Mouse (Mus musculus): ENCODE data around the gene Fbxw9. TPM values are rescaled to one million over a fixed set of nuclear protein-coding genes. Genes with fewer than 3 reads are reported as not detected.

Gene Fbxw9
- 6.5 TPM for polyA plus RNA-seq (2017; shearing (Covaris generic))

DNA sequence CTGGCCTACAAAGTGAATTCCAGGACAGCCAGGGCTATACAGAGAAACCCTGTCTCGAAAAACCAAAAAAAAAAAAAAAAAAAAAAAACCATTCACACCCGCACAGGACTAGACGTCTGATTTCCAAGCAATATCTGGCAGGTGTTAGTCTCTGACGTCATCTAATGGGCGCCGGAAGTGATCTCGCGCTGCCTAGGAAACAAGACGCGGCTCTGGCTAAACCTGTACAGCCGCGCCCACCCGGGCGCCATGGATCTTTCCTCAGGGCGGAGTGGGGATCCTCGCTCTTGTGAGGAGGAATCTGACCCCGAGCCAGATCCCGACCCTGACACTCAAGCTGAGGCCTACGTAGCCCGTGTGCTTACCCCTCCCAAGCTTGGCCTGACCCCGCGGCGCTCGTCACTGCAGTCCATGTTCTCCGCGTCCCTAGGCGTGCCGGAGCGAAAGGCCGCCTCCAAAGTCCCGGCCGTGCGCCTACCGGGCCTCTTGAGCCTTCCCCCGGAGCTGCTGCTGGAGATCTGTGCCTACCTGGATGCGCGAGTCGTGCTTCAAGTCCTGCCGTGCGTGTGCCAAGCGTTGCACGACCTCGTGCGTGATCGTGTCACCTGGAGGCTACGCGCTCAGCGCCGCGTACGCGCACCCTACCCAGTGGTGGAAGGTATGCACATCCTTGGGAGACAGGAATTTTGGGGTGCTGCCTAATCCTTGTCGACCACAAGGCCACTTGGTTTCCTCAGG is at the start of gene Fbxw9:
Gene Fbxw9 (plus strand): TSS at position 177 of the 738 bp plus-strand sequence.

DNA sequence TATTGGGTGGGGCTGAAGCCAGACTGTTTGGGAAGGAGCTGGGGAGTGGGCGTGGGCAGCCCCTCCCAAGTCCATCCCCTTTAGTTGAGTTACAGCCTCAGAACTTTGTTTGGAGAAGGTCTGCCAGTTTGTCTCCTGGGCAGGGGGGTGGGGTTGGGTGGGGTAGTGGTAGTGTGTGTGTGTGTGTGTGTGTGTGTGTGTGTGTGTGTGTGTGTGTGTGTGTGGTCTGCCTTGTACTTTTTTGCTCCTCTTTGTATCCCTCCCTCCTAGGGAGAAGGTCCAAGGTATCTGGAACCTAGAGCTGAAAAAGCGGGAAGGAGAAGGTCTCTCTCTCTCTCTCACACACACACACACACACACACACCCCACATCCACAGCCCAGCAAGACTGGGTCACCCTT is 45.4 kb upstream of the Fbxw9 start, which contains the start of gene Best2:
Gene Best2 (minus strand): TSS at position 101 of the 400 bp plus-strand sequence.

DNA sequence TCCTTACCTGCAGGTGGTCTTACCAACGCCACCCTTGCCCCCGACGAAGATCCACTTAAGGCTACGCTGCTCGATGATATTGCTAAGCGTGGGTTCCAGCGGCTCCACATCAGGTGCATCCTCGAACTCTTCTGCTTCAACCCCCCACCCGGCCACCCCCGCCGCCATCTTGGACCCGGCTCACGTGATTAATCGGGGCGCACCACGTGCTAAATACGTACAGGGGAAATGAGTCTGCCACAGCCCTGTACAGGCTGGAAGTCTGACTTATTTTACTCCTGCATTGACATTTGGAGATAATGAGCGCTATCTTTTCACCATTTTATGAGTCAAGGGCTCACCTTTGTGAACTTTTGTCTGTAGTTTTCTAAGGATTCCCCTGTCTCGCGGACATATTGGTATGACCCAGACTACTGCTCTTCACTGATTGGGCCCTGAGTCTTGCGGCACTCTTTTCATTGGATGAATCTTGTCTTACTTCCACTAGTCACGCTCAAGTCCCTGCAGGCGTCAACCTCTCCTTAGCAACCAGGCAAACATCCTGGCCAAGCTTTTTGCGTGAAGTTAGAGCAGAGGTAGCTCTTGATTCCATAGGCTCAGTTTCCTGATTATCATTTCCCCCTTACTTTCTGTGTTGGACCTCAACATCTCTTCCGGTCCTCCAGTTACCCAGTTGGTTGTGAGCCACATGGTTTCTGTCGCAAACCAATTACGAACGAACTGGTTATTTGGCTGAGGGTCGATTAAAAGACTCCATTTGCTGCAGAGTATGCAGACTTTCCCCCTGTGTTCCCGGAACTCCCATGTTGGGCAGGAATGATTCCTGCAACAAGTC is 34.5 kb upstream of the Fbxw9 start, which contains the start of gene Asna1:
Gene Asna1 (minus strand): TSS at position 184 of the 835 bp plus-strand sequence.

DNA sequence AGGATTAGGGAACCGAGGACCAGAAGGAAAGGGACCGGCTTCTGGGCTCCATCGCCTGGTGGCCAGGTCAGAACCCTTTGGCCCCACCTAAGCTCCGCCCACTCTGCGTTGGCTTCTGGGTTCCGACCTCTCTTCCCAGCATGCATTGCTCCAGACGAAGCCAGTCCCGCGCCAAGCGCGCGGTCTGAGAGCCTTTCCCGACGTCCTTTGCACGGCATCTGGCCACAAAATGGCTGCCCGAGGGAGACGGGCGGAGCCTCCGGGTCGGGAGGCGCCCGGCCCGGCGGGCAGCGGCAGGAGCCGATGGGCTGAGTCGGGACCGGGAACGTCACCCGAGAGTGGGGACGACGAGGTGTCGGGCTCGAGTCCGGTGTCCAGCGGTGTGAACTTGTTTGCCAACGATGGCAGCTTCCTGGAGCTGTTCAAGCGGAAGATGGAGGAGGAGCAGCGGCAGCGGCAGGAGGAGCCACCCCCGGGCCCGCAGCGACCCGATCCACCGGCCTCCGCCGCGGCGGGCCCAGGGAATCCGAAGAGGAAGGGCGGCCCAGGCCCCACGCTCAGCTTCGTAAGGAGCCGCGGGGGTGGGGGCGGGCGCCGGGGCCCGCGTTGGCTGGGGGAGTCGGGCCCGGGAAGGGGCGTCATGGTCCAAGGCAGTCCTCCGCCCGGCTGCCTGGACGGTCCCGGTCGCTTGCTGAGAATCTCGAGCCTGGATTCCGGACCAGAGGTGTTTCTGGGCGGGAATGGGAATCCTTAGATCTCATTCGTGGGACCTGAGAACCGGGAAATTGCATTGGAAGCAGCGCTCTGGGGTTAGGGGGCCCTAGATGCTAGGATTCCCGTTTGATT is 33.0 kb upstream of the Fbxw9 start, which contains the start of gene Trir:
Gene Trir (plus strand): TSS at position 154 of the 846 bp plus-strand sequence.

DNA sequence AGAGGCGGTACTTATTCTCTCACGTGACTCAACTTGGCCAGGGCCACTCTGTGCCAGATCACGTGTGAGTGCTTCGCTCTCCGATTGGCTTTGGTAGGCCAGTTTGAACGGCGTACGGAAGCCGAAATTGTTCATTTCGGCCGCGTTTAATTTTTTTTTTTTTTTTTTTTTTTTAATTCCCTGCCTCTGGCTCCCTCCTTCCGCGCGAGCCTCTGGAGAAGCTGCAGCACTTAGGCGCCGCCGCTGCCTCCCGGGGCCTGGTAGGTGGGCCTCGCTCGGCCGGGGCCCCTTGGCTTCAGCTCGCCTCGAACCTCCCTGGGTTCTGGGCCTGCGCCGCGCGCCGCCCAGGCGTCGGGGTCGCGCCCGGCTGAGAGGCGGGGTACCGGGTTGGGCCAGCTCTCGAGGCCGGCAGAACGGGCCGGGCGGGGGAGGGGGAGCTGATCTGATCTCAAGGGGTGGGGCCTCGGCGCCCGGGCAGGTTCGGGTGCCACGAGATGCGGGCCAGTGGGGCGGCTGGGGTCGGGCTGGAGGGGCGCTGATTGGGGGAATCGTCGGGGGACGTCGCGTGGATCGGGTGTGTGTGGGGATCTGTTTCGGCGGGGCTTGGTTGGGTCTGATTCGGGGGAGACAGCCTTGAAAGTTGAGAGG is 23.0 kb upstream of the Fbxw9 start, which contains the start of gene Tnpo2:
Gene Tnpo2 (plus strand): TSS at position 198 of the 648 bp plus-strand sequence.

DNA sequence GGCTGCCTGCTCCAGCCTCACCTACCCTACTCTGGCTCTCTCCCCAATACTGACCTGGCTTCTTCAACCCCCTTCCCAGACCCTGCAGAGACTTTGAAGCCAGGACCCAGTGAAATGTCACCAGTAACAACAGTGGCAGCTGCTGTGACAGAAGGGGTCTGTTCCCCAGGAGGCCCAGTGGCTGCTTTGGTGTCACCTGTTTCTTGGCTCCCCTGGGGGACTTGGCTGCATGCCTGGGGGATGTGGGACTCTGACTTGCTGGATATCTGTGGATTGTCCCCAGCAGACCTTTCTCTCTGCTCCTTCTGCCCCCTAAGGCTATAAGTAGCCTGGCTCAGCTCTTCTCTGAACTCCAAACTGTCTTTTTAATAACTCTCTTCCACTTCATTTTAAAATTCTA is 8.1 kb downstream of the Fbxw9 start, which contains the start of gene Gm5741:
Gene Gm5741 (minus strand): TSS at position 1 of the 400 bp plus-strand sequence.

DNA sequence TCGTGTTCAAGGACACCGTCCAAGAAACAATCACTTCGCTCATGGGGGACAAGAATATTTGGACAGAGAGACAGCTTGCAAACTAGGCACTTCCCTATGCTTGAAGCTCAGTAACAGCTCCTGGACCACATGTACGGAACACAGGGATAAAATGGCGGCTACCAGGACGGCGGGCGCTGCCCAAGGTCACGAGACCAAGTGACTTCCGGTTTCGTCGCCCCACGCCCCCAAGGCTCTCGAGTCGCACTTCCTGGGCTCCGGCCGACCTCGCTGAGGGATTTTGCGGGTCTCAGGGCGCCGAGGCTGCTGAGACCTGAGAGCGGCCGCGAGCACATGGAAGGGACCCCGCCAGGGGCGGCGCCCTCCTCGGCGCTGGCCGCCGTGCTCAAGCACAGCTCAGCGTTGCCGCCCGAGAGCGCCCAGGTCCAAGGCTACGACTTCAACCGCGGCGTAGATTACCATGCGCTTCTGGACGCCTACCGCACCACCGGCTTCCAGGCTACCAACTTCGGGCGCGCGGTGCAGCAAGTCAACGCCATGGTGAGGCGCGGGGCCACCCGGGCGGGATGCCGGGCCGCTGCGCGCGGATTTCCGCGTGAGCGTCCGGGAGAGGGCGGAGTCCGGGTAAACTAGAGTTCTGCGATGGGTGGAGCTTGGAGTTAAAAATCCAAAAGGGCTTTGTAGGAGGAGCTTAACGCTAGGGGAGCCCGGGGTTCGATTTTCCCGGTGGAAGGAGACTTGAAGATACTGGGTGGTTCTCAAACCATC is 11.8 kb downstream of the Fbxw9 start, which contains the start of gene Dhps:
Gene Dhps (plus strand): TSS at position 244 of the 768 bp plus-strand sequence.

DNA sequence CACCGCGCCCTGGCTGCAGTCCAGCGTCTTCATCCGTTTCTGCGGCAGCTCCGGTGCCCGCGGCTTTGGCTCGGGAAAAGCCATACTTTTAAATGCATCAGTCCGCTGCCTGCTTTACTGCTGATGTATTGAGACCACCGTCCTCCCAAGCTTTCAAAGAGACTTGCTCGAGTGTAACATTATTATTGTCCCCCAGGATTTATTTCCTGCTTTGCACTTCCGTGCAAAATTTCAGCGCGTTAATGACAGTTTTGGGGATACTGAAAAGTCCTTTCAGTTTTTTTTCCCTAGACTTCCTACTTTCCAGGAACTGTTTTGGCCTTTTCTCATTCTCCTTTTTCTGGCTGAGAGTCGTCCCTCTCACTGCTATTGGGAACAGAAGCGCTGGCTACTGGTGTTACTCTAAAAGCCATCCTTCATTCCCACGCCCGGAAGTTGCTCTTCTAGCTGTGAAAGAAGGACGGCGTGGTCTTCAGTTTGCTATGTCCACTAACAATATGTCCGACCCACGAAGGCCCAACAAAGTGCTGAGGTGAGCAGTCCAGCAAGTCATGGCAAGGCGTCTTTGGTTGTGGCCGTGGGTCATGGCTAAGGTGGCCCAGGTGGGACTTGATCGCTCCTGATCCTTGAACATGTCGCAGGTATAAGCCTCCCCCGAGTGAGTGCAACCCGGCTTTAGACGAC is 20.8 kb downstream of the Fbxw9 start, which contains the start of gene Wdr83os:
Gene Wdr83os (plus strand): TSS at position 209 of the 684 bp plus-strand sequence.

DNA sequence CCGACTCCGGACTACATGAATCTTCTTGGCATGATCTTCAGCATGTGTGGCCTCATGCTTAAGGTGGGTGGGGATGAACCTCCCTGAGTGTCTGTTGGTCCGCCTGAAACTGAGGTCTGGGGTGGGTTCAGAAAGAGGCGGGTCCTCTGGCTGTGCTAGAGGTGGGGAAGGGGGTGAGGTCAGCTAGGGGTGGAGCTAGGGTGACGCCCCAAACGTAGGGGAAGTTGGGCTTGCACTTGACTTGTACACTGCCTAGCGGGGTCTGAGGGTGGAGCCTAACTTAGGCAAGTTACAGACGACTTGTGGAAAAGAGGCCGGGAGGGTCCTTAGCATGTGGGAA is 21.3 kb downstream of the Fbxw9 start, which contains the start of gene Wdr83:
Gene Wdr83 (minus strand): TSS at position 91 of the 340 bp plus-strand sequence.

DNA sequence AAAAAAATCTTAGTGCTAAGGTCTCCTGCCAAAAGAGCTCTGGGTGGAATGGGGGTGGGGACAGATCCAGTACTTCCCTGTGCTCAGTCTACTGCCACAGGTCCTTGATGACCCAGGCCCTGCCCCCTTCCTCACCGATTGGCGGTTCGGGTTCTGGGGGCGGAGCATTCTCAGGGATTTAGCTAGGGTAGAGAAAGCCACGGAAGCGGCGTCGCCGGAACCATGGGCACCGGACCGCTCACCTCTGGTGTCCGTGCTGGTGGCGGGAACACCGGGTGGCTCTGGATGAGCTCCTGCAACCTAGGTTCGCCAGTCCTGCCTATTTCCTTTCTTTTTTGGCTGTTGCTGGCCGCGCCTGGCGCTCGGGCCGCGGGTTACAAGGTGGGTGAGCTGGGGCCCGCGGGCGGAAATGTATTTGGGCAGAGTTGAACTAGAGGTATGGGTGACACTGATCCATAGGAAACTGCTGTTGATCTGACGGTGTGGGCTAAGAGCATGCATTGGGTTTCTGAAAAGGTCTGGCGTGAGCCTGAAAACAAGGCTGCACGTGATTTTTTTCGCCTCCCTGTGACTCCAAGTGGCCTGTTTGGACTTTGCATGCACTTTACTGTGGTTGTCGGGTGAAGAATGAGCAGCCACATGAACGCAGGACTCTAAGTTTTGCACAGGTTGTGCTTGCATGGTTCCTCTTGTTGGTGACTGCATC is 23.4 kb downstream of the Fbxw9 start, which contains the start of gene Man2b1:
Gene Man2b1 (plus strand): TSS at position 163 of the 706 bp plus-strand sequence.

Other genes starting within 250 kb of the Fbxw9 start
- 6.6 TPM for gene Dand5, start 237.2 kb upstream of the Fbxw9 start, polyA plus RNA-seq (2017; shearing (Covaris generic))
- gene Gadd45gip1, start 228.5 kb upstream of the Fbxw9 start, polyA plus RNA-seq (2017; shearing (Covaris generic)): 33.5 TPM
- gene Rad23a, start 219.4 kb upstream of the Fbxw9 start, polyA plus RNA-seq (2017; shearing (Covaris generic)): 212 TPM
- 491 TPM for gene Calr, start 213.1 kb upstream of the Fbxw9 start, polyA plus RNA-seq (2017; shearing (Covaris generic))
- gene Farsa, start 203.1 kb upstream of the Fbxw9 start, polyA plus RNA-seq (2017; shearing (Covaris generic)): 102 TPM
- 4.5 TPM for gene Syce2, start 187.9 kb upstream of the Fbxw9 start, polyA plus RNA-seq (2017; shearing (Covaris generic))
- gene Gcdh, start 166.1 kb upstream of the Fbxw9 start, polyA plus RNA-seq (2017; shearing (Covaris generic)): 39.3 TPM
- gene Klf1, start 158.1 kb upstream of the Fbxw9 start, polyA plus RNA-seq (2017; shearing (Covaris generic)): 0.16 TPM
- 14.6 TPM for gene Dnase2a, start 151.5 kb upstream of the Fbxw9 start, polyA plus RNA-seq (2017; shearing (Covaris generic))
- 1.2 TPM for gene Mast1, start 122.7 kb upstream of the Fbxw9 start, polyA plus RNA-seq (2017; shearing (Covaris generic))
- gene Rtbdn, start 113.1 kb upstream of the Fbxw9 start, polyA plus RNA-seq (2017; shearing (Covaris generic)): 0.19 TPM
- gene Gm49661, start 90.6 kb upstream of the Fbxw9 start, polyA plus RNA-seq (2017; shearing (Covaris generic)): not detected
- gene Prdx2, start 90.5 kb upstream of the Fbxw9 start, polyA plus RNA-seq (2017; shearing (Covaris generic)): 181 TPM
- gene Rnaseh2a, start 90.3 kb upstream of the Fbxw9 start, polyA plus RNA-seq (2017; shearing (Covaris generic)): 99.4 TPM
- gene Junb, start 81.3 kb upstream of the Fbxw9 start, polyA plus RNA-seq (2017; shearing (Covaris generic)): 673 TPM
- gene Hook2, start 69.5 kb upstream of the Fbxw9 start, polyA plus RNA-seq (2017; shearing (Covaris generic)): 10.7 TPM
- gene Best2, start 45.5 kb upstream of the Fbxw9 start, polyA plus RNA-seq (2017; shearing (Covaris generic)): not detected
- gene Asna1, start 34.8 kb upstream of the Fbxw9 start, polyA plus RNA-seq (2017; shearing (Covaris generic)): 52.2 TPM
- gene Trir, start 33.2 kb upstream of the Fbxw9 start, polyA plus RNA-seq (2017; shearing (Covaris generic)): 206 TPM
- gene Tnpo2, start 23.1 kb upstream of the Fbxw9 start, polyA plus RNA-seq (2017; shearing (Covaris generic)): 34.3 TPM
- 0.81 TPM for gene Gm5741, start 7.9 kb downstream of the Fbxw9 start, polyA plus RNA-seq (2017; shearing (Covaris generic))
- gene Dhps, start 11.7 kb downstream of the Fbxw9 start, polyA plus RNA-seq (2017; shearing (Covaris generic)): 92.5 TPM
- 173 TPM for gene Wdr83os, start 20.7 kb downstream of the Fbxw9 start, polyA plus RNA-seq (2017; shearing (Covaris generic))
- gene Wdr83, start 21.3 kb downstream of the Fbxw9 start, polyA plus RNA-seq (2017; shearing (Covaris generic)): 42.2 TPM
- gene Man2b1, start 23.2 kb downstream of the Fbxw9 start, polyA plus RNA-seq (2017; shearing (Covaris generic)): 124 TPM
- gene Zfp791, start 63.0 kb downstream of the Fbxw9 start, polyA plus RNA-seq (2017; shearing (Covaris generic)): not detected
- 0.13 TPM for gene Cks1brt, start 91.9 kb downstream of the Fbxw9 start, polyA plus RNA-seq (2017; shearing (Covaris generic))
- not detected for gene Olfr371, start 165.9 kb downstream of the Fbxw9 start, polyA plus RNA-seq (2017; shearing (Covaris generic))
- 24.0 TPM for gene Orc6, start 239.6 kb downstream of the Fbxw9 start, polyA plus RNA-seq (2017; shearing (Covaris generic))
- 101 TPM for gene Vps35, start 239.7 kb downstream of the Fbxw9 start, polyA plus RNA-seq (2017; shearing (Covaris generic))

All from CD4-positive, CD25-positive, alpha-beta regulatory T cell (primary cell).